Mouse (Mus musculus): ENCODE data around the gene Ppy. TPM values are rescaled to one million over a fixed set of nuclear protein-coding genes. Genes with fewer than 3 reads are reported as not detected.
A peak's percentile ranks its signal among the peaks of the same experiment; 100 is the strongest.

Ppy gene
- not detected in 2 replicates for polyA plus RNA-seq (2014; fragmentation: Nextera tagmentation; extraction: Ambion mirVana)

- H3K9me3 ChIP-seq (ENCODE audit: control insufficient read depth, low read length): no peaks in the 10 kb centered on the region
- H3K27me3 ChIP-seq (ENCODE audit: control insufficient read depth, insufficient read depth, low read length): peaks cover 22% of the 10 kb centered on the region
- 0 out of 2 replicates have a peak within 1 kb of the TSS, but pooled peaks have one; percentile 2 for H3K9ac ChIP-seq (ENCODE audit: low read depth, low read length)
- no peak within 1 kb of the TSS for H3K4me2 ChIP-seq (replicated peaks; ENCODE audit: low read depth, low read length)
- WGBS: 81% methylated on average over 4 of the region's 4 CpGs
- no peak within 1 kb of the TSS for H3K27ac ChIP-seq (ENCODE audit: low read depth, low read length)
- H3K4me1 ChIP-seq (ENCODE audit: control insufficient read depth, insufficient read depth, low read length): peaks cover 13% of the 10 kb centered on the region; the same call in 1 of the 2 replicates
- no peak within 1 kb of the TSS for H3K4me3 ChIP-seq (ENCODE audit: low read length)
- no peak for ATAC-seq (ENCODE audit: low FRiP score, low TSS enrichment)
- no peaks in the 10 kb centered on the region for H3K36me3 ChIP-seq (ENCODE audit: control insufficient read depth, insufficient read depth, low read length)
Measured at GRCm38 (mm10) chr11:102101219-102101618, at the start of gene Ppy. Ppy (minus strand) TSS chr11:102101319.

GRCm38 (mm10) chr11:102147213-102147989, 46.3 kb upstream of the Ppy start:
- Histone ChIP-seq H3K36me3 (ENCODE audit: control insufficient read depth, insufficient read depth, low read length) (peaks cover under 1% of the 10 kb centered on the region), H3K9me3 (ENCODE audit: control insufficient read depth, low read length) (no peaks in the 10 kb centered on the region), H3K27me3 (ENCODE audit: control insufficient read depth, insufficient read depth, low read length) (peaks cover 53% of the 10 kb centered on the region), H3K9ac (ENCODE audit: low read depth, low read length) (peak overlapping the region; percentile 18; the same call in 1 of the 2 replicates), H3K27ac (ENCODE audit: low read depth, low read length) (no peak overlapping the region), H3K4me2 (replicated peaks; ENCODE audit: low read depth, low read length) (peak overlapping the region; percentile 13), H3K4me1 (ENCODE audit: control insufficient read depth, insufficient read depth, low read length) (peaks cover 9% of the 10 kb centered on the region), H3K4me3 (ENCODE audit: low read length) (peak overlapping the region; percentile 9)
- 10% methylated on average over 34 of the region's 34 CpGs for WGBS
- no peak for ATAC-seq (ENCODE audit: low FRiP score, low TSS enrichment)

- 12% methylated on average over 15 of the region's 17 CpGs for WGBS
- H3K4me3 ChIP-seq (ENCODE audit: low read length): 0 out of 2 replicates have a peak overlapping the region, but pooled peaks have one; percentile 34
- H3K4me1 ChIP-seq (ENCODE audit: control insufficient read depth, insufficient read depth, low read length): peaks cover 11% of the 10 kb centered on the region
- H3K36me3 ChIP-seq (ENCODE audit: control insufficient read depth, insufficient read depth, low read length): no peaks in the 10 kb centered on the region
- no peaks in the 10 kb centered on the region for H3K9me3 ChIP-seq (ENCODE audit: control insufficient read depth, low read length)
- H3K9ac ChIP-seq (ENCODE audit: low read depth, low read length): no peak overlapping the region
- H3K4me2 ChIP-seq (replicated peaks; ENCODE audit: low read depth, low read length): no peak overlapping the region
- H3K27me3 ChIP-seq (ENCODE audit: control insufficient read depth, insufficient read depth, low read length): peaks cover 53% of the 10 kb centered on the region
- ATAC-seq (ENCODE audit: low FRiP score, low TSS enrichment): no peak
- H3K27ac ChIP-seq (ENCODE audit: low read depth, low read length): no peak overlapping the region
Measured at GRCm38 (mm10) chr11:102146531-102146930, 45.4 kb upstream of the Ppy start.

GRCm38 (mm10) chr11:102146005-102146404, 44.9 kb upstream of the Ppy start:
- peak overlapping the region; percentile 34 for H3K4me3 ChIP-seq (ENCODE audit: low read length)
- 4% methylated on average over 16 of the region's 16 CpGs for WGBS
- peak overlapping the region; percentile 53 for H3K4me2 ChIP-seq (replicated peaks; ENCODE audit: low read depth, low read length)
- peaks cover 53% of the 10 kb centered on the region for H3K27me3 ChIP-seq (ENCODE audit: control insufficient read depth, insufficient read depth, low read length)
- no peak for ATAC-seq (ENCODE audit: low FRiP score, low TSS enrichment)
- H3K9me3 ChIP-seq (ENCODE audit: control insufficient read depth, low read length): no peaks in the 10 kb centered on the region
- no peak overlapping the region for H3K9ac ChIP-seq (ENCODE audit: low read depth, low read length)
- no peak overlapping the region for H3K27ac ChIP-seq (ENCODE audit: low read depth, low read length)
- no peaks in the 10 kb centered on the region for H3K36me3 ChIP-seq (ENCODE audit: control insufficient read depth, insufficient read depth, low read length)
- H3K4me1 ChIP-seq (ENCODE audit: control insufficient read depth, insufficient read depth, low read length): peaks cover 11% of the 10 kb centered on the region

GRCm38 (mm10) chr11:102145471-102146001, 44.4 kb upstream of the Ppy start, which contains the start of gene Nags:
Nags (plus strand) TSS chr11:102145513.
- peak within 1 kb of the TSS; percentile 34 for H3K4me3 ChIP-seq (ENCODE audit: low read length)
- H3K4me1 ChIP-seq (ENCODE audit: control insufficient read depth, insufficient read depth, low read length): peaks cover 11% of the 10 kb centered on the region
- H3K9me3 ChIP-seq (ENCODE audit: control insufficient read depth, low read length): no peaks in the 10 kb centered on the region
- H3K27ac ChIP-seq (ENCODE audit: low read depth, low read length): no peak within 1 kb of the TSS
- ATAC-seq (ENCODE audit: low FRiP score, low TSS enrichment): no peak; the same call in 1 of the 2 replicates
- H3K4me2 ChIP-seq (replicated peaks; ENCODE audit: low read depth, low read length): peak within 1 kb of the TSS; percentile 53
- no peaks in the 10 kb centered on the region for H3K36me3 ChIP-seq (ENCODE audit: control insufficient read depth, insufficient read depth, low read length)
- H3K9ac ChIP-seq (ENCODE audit: low read depth, low read length): 0 out of 2 replicates have a peak within 1 kb of the TSS, but pooled peaks have one; percentile 23
- peaks cover 53% of the 10 kb centered on the region for H3K27me3 ChIP-seq (ENCODE audit: control insufficient read depth, insufficient read depth, low read length)
- WGBS: 1% methylated on average over 50 of the region's 50 CpGs

DNA sequence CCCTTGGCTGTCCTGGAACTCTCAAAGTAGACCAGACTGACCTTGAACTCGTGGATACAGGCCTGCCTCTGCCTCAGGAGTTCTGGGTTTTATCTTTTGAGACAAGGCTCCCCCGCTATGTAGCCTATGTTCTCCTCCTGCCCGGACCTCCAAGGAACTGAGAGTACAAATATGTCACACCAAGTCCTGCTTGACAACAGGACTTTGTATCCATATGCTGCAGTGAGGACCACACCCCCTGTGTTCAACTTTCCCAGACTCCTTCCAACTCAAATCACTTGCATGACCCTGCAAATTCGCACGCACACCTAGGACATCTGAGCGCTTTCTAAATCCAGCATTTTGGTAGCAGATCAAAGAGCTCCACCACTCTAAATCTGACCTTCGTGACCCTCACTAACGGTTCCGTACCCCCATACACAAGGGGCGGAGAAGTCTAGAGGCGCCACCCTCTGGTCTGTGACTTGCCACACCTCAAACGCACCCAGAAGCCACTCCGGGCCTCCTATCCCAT, 43.9 kb upstream of the Ppy start:
- Histone ChIP-seq H3K36me3 (ENCODE audit: control insufficient read depth, insufficient read depth, low read length) (no peaks in the 10 kb centered on the region), H3K4me1 (ENCODE audit: control insufficient read depth, insufficient read depth, low read length) (peaks cover 11% of the 10 kb centered on the region), H3K4me2 (replicated peaks; ENCODE audit: low read depth, low read length) (peak overlapping the region; percentile 53), H3K9ac (ENCODE audit: low read depth, low read length) (0 out of 2 replicates have a peak overlapping the region, but pooled peaks have one; percentile 23), H3K4me3 (ENCODE audit: low read length) (peak overlapping the region; percentile 34), H3K27ac (ENCODE audit: low read depth, low read length) (no peak overlapping the region), H3K27me3 (ENCODE audit: control insufficient read depth, insufficient read depth, low read length) (peaks cover 53% of the 10 kb centered on the region), H3K9me3 (ENCODE audit: control insufficient read depth, low read length) (no peaks in the 10 kb centered on the region)
- WGBS: 24% methylated on average over 13 of the region's 13 CpGs
- no peak; the same call in 1 of the 2 replicates for ATAC-seq (ENCODE audit: low FRiP score, low TSS enrichment)

DNA sequence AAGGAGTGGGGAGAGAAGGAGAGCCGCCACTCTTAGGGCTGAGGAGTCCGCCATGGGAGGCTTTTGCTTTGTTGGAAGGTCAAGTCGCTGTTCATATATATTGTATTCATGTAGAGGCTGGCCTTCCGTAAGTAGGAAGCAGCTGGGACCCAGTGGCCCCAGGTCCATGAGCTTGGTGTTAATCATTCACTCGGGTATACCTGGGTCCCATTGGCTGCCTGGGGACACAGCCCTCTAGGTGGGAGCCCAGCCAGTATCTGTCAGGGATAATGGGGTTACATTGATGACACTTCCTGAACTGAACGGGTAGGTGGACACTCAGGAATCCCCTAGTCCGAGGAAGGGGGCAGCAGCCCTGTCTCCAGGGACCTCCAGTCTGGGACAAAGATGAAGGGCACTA, 41.2 kb upstream of the Ppy start:
- Histone ChIP-seq H3K27ac (ENCODE audit: low read depth, low read length) (no peak overlapping the region), H3K9ac (ENCODE audit: low read depth, low read length) (no peak overlapping the region), H3K36me3 (ENCODE audit: control insufficient read depth, insufficient read depth, low read length) (no peaks in the 10 kb centered on the region), H3K9me3 (ENCODE audit: control insufficient read depth, low read length) (no peaks in the 10 kb centered on the region), H3K4me1 (ENCODE audit: control insufficient read depth, insufficient read depth, low read length) (peaks cover 6% of the 10 kb centered on the region), H3K4me2 (replicated peaks; ENCODE audit: low read depth, low read length) (no peak overlapping the region), H3K27me3 (ENCODE audit: control insufficient read depth, insufficient read depth, low read length) (peaks cover 35% of the 10 kb centered on the region), H3K4me3 (ENCODE audit: low read length) (no peak overlapping the region)
- ATAC-seq (ENCODE audit: low FRiP score, low TSS enrichment): no peak
- WGBS: 60% methylated on average over 7 of the region's 7 CpGs

DNA sequence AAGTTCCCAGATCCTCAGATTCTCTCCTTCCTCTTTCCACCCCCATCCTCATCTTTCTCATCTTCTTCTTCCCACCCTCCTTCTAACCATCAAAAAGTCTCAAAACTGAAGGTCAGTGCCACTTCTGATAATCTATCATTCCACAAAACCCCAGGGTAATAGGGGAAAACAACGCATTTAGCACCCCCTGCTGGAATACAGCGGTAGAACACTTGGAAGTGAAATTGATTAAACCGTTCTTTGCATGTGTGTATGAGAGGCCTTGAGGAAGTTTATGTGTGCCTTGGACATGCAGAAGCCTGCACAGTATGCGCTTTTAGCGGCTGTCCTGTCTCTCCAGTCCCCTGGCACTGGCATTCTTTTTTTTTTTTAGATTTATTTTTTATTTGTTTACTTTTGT, 39.4 kb upstream of the Ppy start:
- ATAC-seq (ENCODE audit: low FRiP score, low TSS enrichment): no peak
- Histone ChIP-seq H3K4me2 (replicated peaks; ENCODE audit: low read depth, low read length) (no peak overlapping the region), H3K9me3 (ENCODE audit: control insufficient read depth, low read length) (no peaks in the 10 kb centered on the region), H3K36me3 (ENCODE audit: control insufficient read depth, insufficient read depth, low read length) (no peaks in the 10 kb centered on the region), H3K27ac (ENCODE audit: low read depth, low read length) (no peak overlapping the region), H3K27me3 (ENCODE audit: control insufficient read depth, insufficient read depth, low read length) (peaks cover 17% of the 10 kb centered on the region), H3K4me3 (ENCODE audit: low read length) (no peak overlapping the region), H3K4me1 (ENCODE audit: control insufficient read depth, insufficient read depth, low read length) (peaks cover 3% of the 10 kb centered on the region; the same call in 1 of the 2 replicates), H3K9ac (ENCODE audit: low read depth, low read length) (no peak overlapping the region)
- 4% methylated on average over 5 of the region's 5 CpGs for WGBS

DNA sequence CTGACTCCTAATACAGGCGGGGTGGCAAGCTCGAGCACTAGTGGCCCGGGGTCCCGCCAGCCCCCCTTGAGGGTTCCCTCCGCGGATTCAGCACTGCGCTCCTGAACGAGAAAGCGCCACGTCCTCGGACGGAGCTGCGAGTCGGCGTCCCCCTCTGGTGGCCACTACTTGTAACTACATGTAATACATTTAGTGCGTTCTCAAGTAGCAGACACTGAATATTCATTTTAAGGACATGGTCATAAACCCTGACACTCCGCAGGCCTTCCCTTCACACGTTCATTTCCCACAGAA, 37.3 kb upstream of the Ppy start:
- Histone ChIP-seq H3K36me3 (ENCODE audit: control insufficient read depth, insufficient read depth, low read length) (no peaks in the 10 kb centered on the region), H3K4me3 (ENCODE audit: low read length) (no peak overlapping the region; the same call in 1 of the 2 replicates), H3K4me2 (replicated peaks; ENCODE audit: low read depth, low read length) (peak overlapping the region; percentile 47), H3K27me3 (ENCODE audit: control insufficient read depth, insufficient read depth, low read length) (peaks cover under 1% of the 10 kb centered on the region; the same call in 1 of the 2 replicates), H3K4me1 (ENCODE audit: control insufficient read depth, insufficient read depth, low read length) (peaks cover 6% of the 10 kb centered on the region; the same call in 1 of the 2 replicates), H3K9ac (ENCODE audit: low read depth, low read length) (no peak overlapping the region), H3K27ac (ENCODE audit: low read depth, low read length) (no peak overlapping the region), H3K9me3 (ENCODE audit: control insufficient read depth, low read length) (no peaks in the 10 kb centered on the region)
- under 1% methylated on average over 18 of the region's 18 CpGs for WGBS
- ATAC-seq (ENCODE audit: low FRiP score, low TSS enrichment): peak; percentile 53
